Mouse (Mus musculus): ENCODE results near the gene Lhfpl3. TPM values are rescaled to one million over a fixed set of nuclear protein-coding genes. Genes with fewer than 3 reads are reported as not detected.

The Lhfpl3 gene
- total RNA-seq, 2 experiments from 2014 or later: 0.10 to 0.12 TPM

- DNase-seq: no peak
- intact Hi-C loops (cut with DNase I): no loop called here
Measured at GRCm38 (mm10) chr5:23114249-23114648, 368.4 kb downstream of the Lhfpl3 start.

GRCm38 (mm10) chr5:23126851-23127250 is 381.0 kb downstream of the Lhfpl3 start:
- intact Hi-C loops (cut with DNase I): no loop called here
- DNase-seq: no peak

- intact Hi-C loops (cut with DNase I): no loop called here
- no peak for DNase-seq
Measured at GRCm38 (mm10) chr5:23140183-23140921, 394.5 kb downstream of the Lhfpl3 start.

- no peak for DNase-seq
- intact Hi-C loops (cut with DNase I): no loop called here
Measured at GRCm38 (mm10) chr5:23153210-23153609, 407.4 kb downstream of the Lhfpl3 start.

- no peak for DNase-seq
- intact Hi-C loops (cut with DNase I): no loop called here
Measured at GRCm38 (mm10) chr5:23154439-23154838, 408.6 kb downstream of the Lhfpl3 start.

- intact Hi-C loops (cut with DNase I): no loop called here
- DNase-seq: no peak
Measured at GRCm38 (mm10) chr5:23165947-23166350, 420.1 kb downstream of the Lhfpl3 start.

GRCm38 (mm10) chr5:23166658-23167057 is 420.8 kb downstream of the Lhfpl3 start:
- no peak for DNase-seq
- intact Hi-C loops (cut with DNase I): no loop called here

- DNase-seq: no peak
- intact Hi-C loops (cut with DNase I): no loop called here
Measured at GRCm38 (mm10) chr5:23189633-23190032, 443.8 kb downstream of the Lhfpl3 start.

- intact Hi-C loops (cut with DNase I): no loop called here
- no peak for DNase-seq
Measured at GRCm38 (mm10) chr5:23196879-23197278, 451.0 kb downstream of the Lhfpl3 start.

GRCm38 (mm10) chr5:23213086-23213485 is 467.2 kb downstream of the Lhfpl3 start:
- no peak for DNase-seq
- intact Hi-C loops (cut with DNase I): no loop called here

- DNase-seq: no peak
- intact Hi-C loops (cut with DNase I): no loop called here
Measured at GRCm38 (mm10) chr5:23214646-23215045, 468.8 kb downstream of the Lhfpl3 start.

GRCm38 (mm10) chr5:23219655-23220054 is 473.8 kb downstream of the Lhfpl3 start:
- no peak for DNase-seq
- intact Hi-C loops (cut with DNase I): no loop called here

- peak; percentile 73 to 82 for DNase-seq
- intact Hi-C loops (cut with DNase I): loop anchor here (1.0 to 5.0 kb wide), 2 partner anchors 263 to 468 kb away; no protein-coding TSS in a partner anchor
Measured at GRCm38 (mm10) chr5:23224759-23225536, 479.1 kb downstream of the Lhfpl3 start.

- intact Hi-C loops (cut with DNase I): loop anchor here (1.0 to 5.0 kb wide), 2 partner anchors 263 to 468 kb away; no protein-coding TSS in a partner anchor
Measured at GRCm38 (mm10) chr5:23225621-23226020, 479.8 kb downstream of the Lhfpl3 start.

GRCm38 (mm10) chr5:23226753-23227152 is 480.9 kb downstream of the Lhfpl3 start:
- intact Hi-C loops (cut with DNase I): loop anchor here (5.0 kb wide), 1 partner anchor 264 kb away; no protein-coding TSS in a partner anchor
- DNase-seq: no peak

More at GRCm38 (mm10) chr5:23225621-23226020, 479.8 kb downstream of the Lhfpl3 start:
- no peak for DNase-seq

GRCm38 (mm10) chr5:23246974-23247373 is 501.1 kb downstream of the Lhfpl3 start:
- DNase-seq: peak; percentile 33 to 46
- intact Hi-C loops (cut with DNase I): no loop called here

- intact Hi-C loops (cut with DNase I): no loop called here
Measured at GRCm38 (mm10) chr5:23247784-23248183, 501.9 kb downstream of the Lhfpl3 start.

GRCm38 (mm10) chr5:23248303-23248702 is 502.4 kb downstream of the Lhfpl3 start:
- no peak for DNase-seq
- intact Hi-C loops (cut with DNase I): no loop called here

More at GRCm38 (mm10) chr5:23247784-23248183, 501.9 kb downstream of the Lhfpl3 start:
- no peak for DNase-seq

GRCm38 (mm10) chr5:23249896-23250875 is 504.3 kb downstream of the Lhfpl3 start:
- DNase-seq: peak; percentile 31 to 32
- intact Hi-C loops (cut with DNase I): no loop called here
